ENCODE assay signal across 8 mouse cellular contexts in genomic region chr12:79970981-79971390, GRCm38 (mm10).
DNase-seq lines count a peak whose midpoint lies in the region; ATAC-seq lines count a peak whose summit lies in the region.
"Had no signal": no experiment of that assay in that cellular context is flagged by ENCODE, and none has a peak within 500 bp of the region (broad histone marks: within the 10 kb centered on the region; RNA-seq: fewer than 3 reads in every experiment).

No protein-coding gene starts in this region.

- H3K4me2 ChIP-seq in liver, embryonic 16.5 days (ENCODE audit: low read depth, low read length), result no peak overlapping the region
- H3K4me2 ChIP-seq in liver, embryonic 11.5 days, result no peak overlapping the region
- H3K4me2 ChIP-seq in embryonic facial prominence, embryonic 12.5 days (replicated peaks), result no peak overlapping the region
- no peak overlapping the region for H3K4me2 ChIP-seq in hindbrain, embryonic 16.5 days (ENCODE audit: low read length)

- no peak overlapping the region for H3K9ac ChIP-seq in liver, embryonic 16.5 days (ENCODE audit: low read depth, low read length)
- no peak overlapping the region for H3K9ac ChIP-seq in liver, embryonic 11.5 days (ENCODE audit: low read depth, low read length)
- H3K9ac ChIP-seq in embryonic facial prominence, embryonic 12.5 days, result no peak overlapping the region
- H3K9ac ChIP-seq in hindbrain, embryonic 16.5 days (ENCODE audit: low read depth, low read length), result no peak overlapping the region

- H3K4me1 ChIP-seq in liver, embryonic 16.5 days (ENCODE audit: control insufficient read depth, low read depth, low read length), result peaks cover 12% of the 10 kb centered on the region
- peaks cover 38% of the 10 kb centered on the region for H3K4me1 ChIP-seq in liver, embryonic 11.5 days (replicated peaks; ENCODE audit: control insufficient read depth, insufficient read depth, low read length)
- H3K4me1 ChIP-seq in embryonic facial prominence, embryonic 12.5 days, result peaks cover 75% of the 10 kb centered on the region
- H3K4me1 ChIP-seq in hindbrain, embryonic 16.5 days (ENCODE audit: control insufficient read depth, insufficient read depth, low read depth, low read length), result peaks cover 15% of the 10 kb centered on the region

- H3K27me3 ChIP-seq in liver, embryonic 16.5 days (ENCODE audit: control insufficient read depth, insufficient read depth, low read depth, low read length), result no peaks in the 10 kb centered on the region
- H3K27me3 ChIP-seq in liver, embryonic 11.5 days (replicated peaks; ENCODE audit: control insufficient read depth, insufficient read depth, low read length), result no peaks in the 10 kb centered on the region
- H3K27me3 ChIP-seq in embryonic facial prominence, embryonic 12.5 days, result no peaks in the 10 kb centered on the region
- H3K27me3 ChIP-seq in hindbrain, embryonic 16.5 days (replicated peaks; ENCODE audit: control insufficient read depth, insufficient read depth, low read length), result no peaks in the 10 kb centered on the region

- H3K36me3 ChIP-seq in liver, embryonic 16.5 days (ENCODE audit: control insufficient read depth, insufficient read depth), result no peaks in the 10 kb centered on the region
- no peaks in the 10 kb centered on the region for H3K36me3 ChIP-seq in liver, embryonic 11.5 days (ENCODE audit: control insufficient read depth, insufficient read depth, low read length)
- H3K36me3 ChIP-seq in embryonic facial prominence, embryonic 12.5 days, result no peaks in the 10 kb centered on the region
- H3K36me3 ChIP-seq in hindbrain, embryonic 16.5 days (ENCODE audit: control insufficient read depth, insufficient read depth, low read length), result no peaks in the 10 kb centered on the region

- H3K27ac ChIP-seq in liver, embryonic 16.5 days (ENCODE audit: low read length), result no peak overlapping the region
- H3K27ac ChIP-seq in liver, embryonic 11.5 days (ENCODE audit: low read depth, low read length), result no peak overlapping the region; the same call in 1 of the 2 replicates
- peak overlapping the region; percentile 83 for H3K27ac ChIP-seq in embryonic facial prominence, embryonic 12.5 days
- H3K27ac ChIP-seq in hindbrain, embryonic 16.5 days (ENCODE audit: low read depth, low read length), result peak overlapping the region; percentile 84

- no peak for DNase-seq in liver, embryonic 11.5 days (ENCODE audit: low spot score)
- DNase-seq in retina, postnatal 1 day, result peak; percentile 65
- no peak for DNase-seq in right cerebral cortex, postnatal 4 days
- DNase-seq in frontal cortex, adult 2 months (ENCODE audit: extremely low spot score in 1 of 2, low spot score in 1 of 2), result no peak
- DNase-seq: lung, postnatal 14 days had no signal

- H3K4me3 ChIP-seq in liver, embryonic 16.5 days (ENCODE audit: low read depth, low read length), result no peak overlapping the region
- no peak overlapping the region for H3K4me3 ChIP-seq in liver, embryonic 11.5 days (ENCODE audit: low read depth, low read length)
- no peak overlapping the region for H3K4me3 ChIP-seq in embryonic facial prominence, embryonic 12.5 days
- H3K4me3 ChIP-seq in hindbrain, embryonic 16.5 days (ENCODE audit: low read length), result no peak overlapping the region

- 52% methylated on average over 5 of the region's 5 CpGs for WGBS in liver, embryonic 16.5 days (ENCODE audit: insufficient replicate concordance)
- 56% methylated on average over 5 of the region's 5 CpGs for WGBS in liver, embryonic 11.5 days
- WGBS in embryonic facial prominence, embryonic 12.5 days, result 37% methylated on average over 5 of the region's 5 CpGs
- 44% methylated on average over 5 of the region's 5 CpGs for WGBS in hindbrain, embryonic 16.5 days

- ATAC-seq in liver, embryonic 16.5 days (ENCODE audit: low read depth), result 0 out of 2 replicates have a peak, but pooled peaks have one; percentile 11
- no peak for ATAC-seq in liver, embryonic 11.5 days (replicated peaks; ENCODE audit: low FRiP score)
- ATAC-seq in embryonic facial prominence, embryonic 12.5 days (ENCODE audit: insufficient number of reproducible peaks, insufficient read depth, low FRiP score, low TSS enrichment), result no peak
- peak; percentile 16; the same call in 1 of the 2 replicates for ATAC-seq in hindbrain, embryonic 16.5 days

- H3K9me3 ChIP-seq in liver, embryonic 16.5 days (replicated peaks; ENCODE audit: control insufficient read depth, low read length), result no peaks in the 10 kb centered on the region
- H3K9me3 ChIP-seq in liver, embryonic 11.5 days (ENCODE audit: control insufficient read depth, low read length), result no peaks in the 10 kb centered on the region
- no peaks in the 10 kb centered on the region for H3K9me3 ChIP-seq in embryonic facial prominence, embryonic 12.5 days
- H3K9me3 ChIP-seq in hindbrain, embryonic 16.5 days (ENCODE audit: control insufficient read depth, low read length), result no peaks in the 10 kb centered on the region

Comparison
In these comparisons a context has a peak if more than half of its experiments do, and no peak if none do; other contexts are left out.
1. ATAC-seq: peak in liver, embryonic 16.5 days (single experiment) and hindbrain, embryonic 16.5 days (single experiment); none in liver, embryonic 11.5 days (single experiment) and embryonic facial prominence, embryonic 12.5 days (single experiment).
2. H3K27ac ChIP-seq: peak in embryonic facial prominence, embryonic 12.5 days (single experiment) and hindbrain, embryonic 16.5 days (single experiment); none in liver, embryonic 16.5 days (single experiment) and liver, embryonic 11.5 days (single experiment).